Mouse (Mus musculus) kidney, embryonic 14.5 days (tissue): ENCODE measurements around the gene Anapc13. TPM values are rescaled to one million over a fixed set of nuclear protein-coding genes. Genes with fewer than 3 reads are reported as not detected.

Experiments used
- ATAC-seq: fragments of 200-750 bp; cut with Nextera tagmentation; 2 replicates; pipeline ENCODE4 v1.8.0; 2017; ENCODE audit warnings: moderate number of reproducible peaks, mild to moderate bottlenecking, moderate TSS enrichment, moderate library complexity; ENCODE audit not compliant: low FRiP score, low TSS enrichment
- H3K27ac ChIP-seq: fragments of 300-500 bp; sonication (generic); 2 replicates; pipeline ENCODE4 v1.5.1; 2014; ENCODE audit warnings: low read depth, mild to moderate bottlenecking, low read length, moderate library complexity, mixed read lengths
- H3K27me3 ChIP-seq: fragments of 300-500 bp; sonication (generic); 2 replicates; pipeline ENCODE4 v1.6.1; 2014; ENCODE audit warnings: mild to moderate bottlenecking, low read length; ENCODE audit not compliant: control insufficient read depth, insufficient read depth
- H3K36me3 ChIP-seq: fragments of 300-500 bp; sonication (generic); 2 replicates; pipeline ENCODE4 v1.6.1; 2014; ENCODE audit warnings: low read length, mixed read lengths; ENCODE audit not compliant: control insufficient read depth, insufficient read depth
- H3K4me1 ChIP-seq: fragments of 300-500 bp; sonication (generic); 2 replicates; pipeline ENCODE4 v1.6.1; 2014; ENCODE audit warnings: low read length, mixed read lengths; ENCODE audit not compliant: control insufficient read depth, insufficient read depth
- H3K4me2 ChIP-seq: fragments of 300-500 bp; sonication (generic); replicated peaks from 2 replicates; pipeline ENCODE4 v1.6.1; 2014; ENCODE audit warnings: low read depth, mild to moderate bottlenecking, low read length
- H3K4me3 ChIP-seq: fragments of 300-500 bp; sonication (generic); 2 replicates; pipeline ENCODE4 v1.5.1; 2014; ENCODE audit warnings: mild to moderate bottlenecking, low read length
- H3K9ac ChIP-seq: fragments of 300-500 bp; sonication (generic); 2 replicates; pipeline ENCODE4 v1.6.1; 2014; ENCODE audit warnings: low read depth, mild to moderate bottlenecking, low read length, moderate library complexity
- H3K9me3 ChIP-seq: fragments of 300-500 bp; sonication (generic); 2 replicates; pipeline ENCODE4 v1.6.1; 2016; ENCODE audit warnings: low read length; ENCODE audit not compliant: control insufficient read depth
- WGBS: fragments of 180-500 bp; shearing (Covaris S2); extraction: QIAGEN DNeasy Blood & Tissue Kit; methylation state at CpG from one replicate; pipeline ENCODE4 v1.1.7; 2014; 5-methylcytosine and 5-hydroxymethylcytosine counted together
- polyA plus RNA-seq: library from polyadenylated mRNA; unstranded; fragments of >200 nt; fragmentation: Nextera tagmentation; extraction: Ambion mirVana; gene quantifications from 2 replicates; pipeline ENCODE4 v1.2.1, GENCODE M21; 2014

Anapc13 gene
- polyA plus RNA-seq = 197 and 249 TPM in 2 replicates

DNA sequence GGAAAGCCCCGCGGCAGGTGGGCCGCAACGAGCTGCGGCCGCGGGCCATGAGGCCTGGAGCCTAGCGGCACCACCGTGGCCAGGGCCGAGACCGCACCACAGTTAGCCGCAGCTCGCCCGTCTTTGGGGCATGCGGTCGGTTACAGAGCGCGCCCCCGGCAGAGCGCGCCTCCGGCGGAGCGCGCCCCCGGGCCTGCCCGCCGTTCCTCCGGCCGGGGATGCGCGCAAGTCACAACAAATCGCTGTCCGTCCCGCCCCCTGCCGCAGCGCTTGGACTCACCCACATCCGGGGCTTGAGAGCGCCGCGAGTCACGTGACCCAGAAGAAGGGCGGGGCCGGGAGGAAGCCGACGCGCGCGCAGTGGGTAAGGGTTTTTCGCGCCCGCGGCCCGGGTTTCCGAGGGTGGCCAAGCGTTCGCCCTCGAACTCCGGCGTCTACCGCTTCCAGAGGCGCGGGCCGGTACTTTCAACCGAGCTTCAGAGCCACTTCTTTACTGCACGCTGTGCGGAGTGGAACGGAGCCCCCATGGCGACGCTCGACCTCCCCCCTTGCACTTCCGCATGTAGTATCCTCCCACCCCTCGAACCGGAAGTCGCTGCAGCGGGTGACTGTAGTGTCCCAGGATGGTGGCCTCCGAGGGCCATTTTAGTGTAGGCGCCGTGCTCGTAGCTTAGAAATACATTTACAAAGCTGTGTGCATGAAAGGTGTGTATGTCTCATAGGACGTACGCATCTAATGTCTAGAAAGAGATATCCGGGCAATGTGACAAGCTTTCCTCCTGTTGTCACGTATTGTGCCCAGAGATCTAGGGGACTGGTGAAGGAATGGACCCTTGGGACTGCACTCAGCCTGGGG is at the start of gene Anapc13, which contains the start of gene Cep63:
Anapc13 (plus strand) TSS at position 314 of the 856 bp plus-strand sequence.
Cep63 (minus strand) TSS at position 552 of the 856 bp plus-strand sequence.
- Histone ChIP-seq H3K36me3 (no peaks in the 10 kb centered on the region), H3K4me2 (peak within 1 kb of the TSS; percentile 61), H3K9ac (peak within 1 kb of the TSS; percentile 99), H3K9me3 (no peaks in the 10 kb centered on the region), H3K27me3 (no peaks in the 10 kb centered on the region), H3K4me1 (peaks cover 12% of the 10 kb centered on the region), H3K27ac (peak within 1 kb of the TSS; percentile 97), H3K4me3 (peak within 1 kb of the TSS; percentile 79)
- peak; percentile 95 for ATAC-seq
- under 1% methylated on average over 76 of the region's 84 CpGs for WGBS

DNA sequence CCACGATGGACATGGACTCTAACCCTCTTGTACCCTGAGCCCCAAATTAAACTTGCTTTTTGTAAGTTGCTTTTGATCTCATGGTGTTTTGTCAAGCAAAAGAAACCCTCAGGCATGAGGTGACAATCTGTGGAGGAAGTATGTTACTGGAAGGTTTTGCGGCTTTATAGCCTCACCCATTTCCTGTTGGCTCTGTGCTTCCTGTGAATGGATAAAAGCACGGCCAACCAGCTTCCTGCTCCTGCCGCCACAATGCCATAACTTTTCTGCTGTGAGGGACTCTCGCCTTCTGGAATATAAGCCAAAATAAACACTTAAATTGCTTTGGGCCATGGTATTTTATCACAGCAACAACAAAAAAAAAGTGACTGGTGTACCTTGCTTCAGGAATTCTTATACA is 48.6 kb upstream of the Anapc13 start:
- WGBS = 38% methylated on average over 5 of the region's 5 CpGs
- H3K27ac ChIP-seq = no peak overlapping the region

DNA sequence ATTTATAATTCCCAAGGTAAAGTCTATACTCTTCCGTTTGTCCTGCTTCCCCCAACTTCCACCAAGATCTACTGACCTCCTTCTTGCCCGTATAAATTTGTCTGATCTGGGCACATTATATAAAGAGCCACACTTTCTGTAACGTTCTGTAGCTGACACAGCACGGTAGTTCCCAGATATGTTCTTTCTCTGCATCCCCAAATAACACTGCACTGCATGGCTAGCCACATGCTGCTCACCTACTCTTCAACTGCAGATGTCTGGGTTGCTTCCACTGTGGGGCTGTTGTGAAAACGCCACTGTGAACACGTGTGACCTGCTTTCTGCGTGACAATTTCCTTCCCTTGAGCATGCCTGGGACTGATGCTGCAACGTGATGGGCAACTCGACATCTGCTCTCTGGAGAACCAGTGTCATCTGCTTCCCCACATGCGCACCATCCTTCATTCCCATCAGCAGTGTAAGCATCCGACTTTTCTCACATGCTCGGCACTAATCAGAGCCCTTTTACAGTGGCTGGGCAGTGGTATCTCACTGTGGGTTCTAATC is 44.1 kb upstream of the Anapc13 start:
- Histone ChIP-seq H3K27ac (no peak overlapping the region), H3K27me3 (no peaks in the 10 kb centered on the region), H3K4me1 (no peaks in the 10 kb centered on the region), H3K9ac (no peak overlapping the region), H3K9me3 (no peaks in the 10 kb centered on the region), H3K4me2 (no peak overlapping the region), H3K36me3 (peaks cover 17% of the 10 kb centered on the region; the same call in 1 of the 2 replicates), H3K4me3 (no peak overlapping the region)
- WGBS = 87% methylated on average over 12 of the region's 12 CpGs
- no peak for ATAC-seq

More for the DNA sequence above, 48.6 kb upstream of the Anapc13 start:
- Histone ChIP-seq H3K36me3 (no peaks in the 10 kb centered on the region), H3K4me3 (no peak overlapping the region), H3K4me2 (no peak overlapping the region), H3K27me3 (no peaks in the 10 kb centered on the region), H3K9ac (no peak overlapping the region), H3K4me1 (no peaks in the 10 kb centered on the region), H3K9me3 (no peaks in the 10 kb centered on the region)
- ATAC-seq = no peak

DNA sequence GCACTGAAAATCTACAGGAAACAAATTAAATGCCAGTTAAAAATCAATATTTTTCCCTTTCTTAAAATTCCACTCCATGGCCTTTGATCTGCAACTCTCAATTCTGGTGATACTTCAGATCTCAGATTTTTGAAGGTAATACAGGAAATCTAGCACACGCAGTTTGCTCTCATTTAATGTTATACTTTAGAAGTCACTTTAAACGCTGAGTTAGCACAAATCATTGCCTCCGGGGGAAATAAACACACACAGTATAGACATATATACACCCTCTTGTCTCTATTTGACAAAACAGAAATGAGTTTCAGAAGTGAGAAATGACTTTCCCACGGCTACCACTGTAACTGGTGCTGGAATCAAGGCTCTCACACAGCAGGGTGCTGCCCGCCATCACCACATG is 38.7 kb upstream of the Anapc13 start:
- 83% methylated on average over 5 of the region's 5 CpGs for WGBS
- no peak for ATAC-seq
- H3K27me3 ChIP-seq = no peaks in the 10 kb centered on the region

DNA sequence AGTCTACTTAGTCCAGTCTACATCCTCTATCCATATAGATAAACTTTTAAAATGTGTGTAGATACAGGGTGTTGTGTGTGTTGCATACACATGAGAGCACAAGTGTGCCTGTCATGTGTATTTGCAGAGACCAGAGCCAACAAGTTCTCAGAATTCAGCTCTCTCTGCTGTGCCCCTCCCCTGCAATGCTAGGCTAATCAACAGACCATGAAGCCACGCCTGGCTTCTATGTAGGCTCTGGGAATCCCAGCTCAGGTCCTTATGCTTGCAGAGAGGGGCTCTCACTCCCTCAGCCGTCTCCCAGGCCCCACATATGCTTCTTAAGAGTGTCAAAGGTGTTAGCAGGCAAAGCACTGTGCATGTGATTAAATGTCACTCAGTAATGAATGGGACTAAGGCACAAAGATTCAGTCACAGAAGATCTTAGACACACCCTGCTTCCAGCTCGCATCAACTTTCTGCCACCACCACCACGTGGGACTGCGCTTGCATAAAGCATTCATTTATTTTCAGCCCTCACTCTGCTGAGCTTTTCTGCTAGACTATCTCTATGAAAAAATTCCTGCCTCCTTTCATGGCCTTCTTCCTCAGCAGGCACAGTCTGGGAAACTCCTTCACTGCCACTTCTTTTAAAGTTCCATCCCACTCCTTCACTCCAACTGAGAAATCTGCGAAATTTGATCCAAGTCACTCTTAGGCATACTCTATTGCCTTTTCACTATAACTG is 31.3 kb upstream of the Anapc13 start:
- Histone ChIP-seq H3K4me3 (no peak overlapping the region), H3K9ac (no peak overlapping the region), H3K9me3 (no peaks in the 10 kb centered on the region), H3K36me3 (peaks cover 24% of the 10 kb centered on the region), H3K27ac (no peak overlapping the region), H3K4me2 (no peak overlapping the region), H3K27me3 (no peaks in the 10 kb centered on the region), H3K4me1 (peaks cover 13% of the 10 kb centered on the region; the same call in 1 of the 2 replicates)
- ATAC-seq = peak; percentile 81; the same call in 1 of the 2 replicates
- WGBS = 49% methylated on average over 6 of the region's 6 CpGs

More for the DNA sequence above, 38.7 kb upstream of the Anapc13 start:
- H3K4me2 ChIP-seq = no peak overlapping the region
- H3K9ac ChIP-seq = no peak overlapping the region
- H3K9me3 ChIP-seq = no peaks in the 10 kb centered on the region
- no peak overlapping the region for H3K4me3 ChIP-seq
- H3K27ac ChIP-seq = no peak overlapping the region
- H3K36me3 ChIP-seq = peaks cover 24% of the 10 kb centered on the region; the same call in 1 of the 2 replicates
- no peaks in the 10 kb centered on the region for H3K4me1 ChIP-seq

DNA sequence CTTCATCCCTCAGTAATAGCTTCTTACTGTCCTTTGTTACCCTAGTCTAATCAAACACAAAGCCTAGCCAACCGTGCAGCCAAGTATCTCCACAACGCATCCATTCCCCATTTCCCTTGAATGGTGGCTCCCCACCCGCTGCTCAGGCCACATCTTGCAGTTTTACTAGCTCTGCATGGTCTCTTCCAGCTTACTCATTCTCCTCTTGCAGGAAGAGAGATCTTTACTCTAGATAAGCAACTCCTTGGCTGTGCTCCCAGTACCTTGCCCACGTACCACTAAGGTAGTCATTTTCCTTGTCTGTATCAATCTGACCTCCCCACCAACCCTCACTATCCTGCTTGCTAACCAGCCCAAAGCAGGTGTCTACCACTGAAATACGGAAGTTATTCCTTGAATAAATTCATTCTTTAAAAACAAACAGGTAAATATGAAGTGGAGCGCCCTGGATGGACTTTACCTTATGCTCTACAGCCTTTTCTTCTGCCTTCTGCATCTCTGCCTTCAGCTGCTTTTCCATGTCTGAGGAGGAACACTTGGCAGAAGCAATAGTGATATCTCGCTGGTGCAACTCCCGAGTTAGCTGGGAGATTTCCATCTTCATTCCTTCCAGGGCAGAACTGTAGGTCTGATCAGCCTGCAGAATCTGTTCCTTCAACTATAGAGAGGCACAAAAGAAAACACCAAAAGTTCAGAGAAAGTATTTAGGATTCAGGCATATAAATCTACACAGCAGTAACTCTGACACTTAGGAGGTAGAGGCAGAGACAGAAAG is 30.2 kb upstream of the Anapc13 start:
- no peak overlapping the region for H3K4me3 ChIP-seq
- peak overlapping the region; percentile 30; the same call in 1 of the 2 replicates for H3K27ac ChIP-seq
- ATAC-seq = no peak
- H3K9ac ChIP-seq = no peak overlapping the region
- H3K9me3 ChIP-seq = no peaks in the 10 kb centered on the region
- peaks cover 24% of the 10 kb centered on the region for H3K36me3 ChIP-seq
- peaks cover 13% of the 10 kb centered on the region; the same call in 1 of the 2 replicates for H3K4me1 ChIP-seq
- no peak overlapping the region for H3K4me2 ChIP-seq
- 74% methylated on average over 8 of the region's 8 CpGs for WGBS
- H3K27me3 ChIP-seq = no peaks in the 10 kb centered on the region

DNA sequence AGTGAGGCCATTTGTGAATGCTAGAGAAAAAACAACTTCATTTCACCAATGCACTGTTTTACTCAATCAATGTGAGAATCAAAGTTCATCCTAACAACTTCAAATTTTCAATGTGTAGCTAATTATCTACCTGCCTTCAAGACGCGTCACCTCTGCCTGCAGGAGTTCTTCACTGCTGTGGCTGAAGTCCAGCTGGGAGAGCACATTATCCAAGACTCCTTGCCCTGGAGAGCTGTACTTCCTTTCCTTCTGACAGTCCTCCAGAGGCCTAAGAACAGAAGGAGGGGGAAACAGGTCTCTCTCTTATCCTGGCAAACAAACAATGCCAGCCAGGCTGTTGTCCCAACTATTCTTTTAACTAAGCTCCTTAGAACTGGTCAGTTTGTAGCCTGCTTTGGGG is 24.9 kb upstream of the Anapc13 start:
- H3K36me3 ChIP-seq = peaks cover 16% of the 10 kb centered on the region; the same call in 1 of the 2 replicates
- no peak overlapping the region for H3K4me2 ChIP-seq
- no peaks in the 10 kb centered on the region for H3K4me1 ChIP-seq
- no peak overlapping the region for H3K4me3 ChIP-seq
- H3K27ac ChIP-seq = no peak overlapping the region
- ATAC-seq = no peak
- WGBS = 94% methylated on average over 2 of the region's 2 CpGs
- no peak overlapping the region for H3K9ac ChIP-seq
- no peaks in the 10 kb centered on the region for H3K27me3 ChIP-seq
- no peaks in the 10 kb centered on the region for H3K9me3 ChIP-seq

DNA sequence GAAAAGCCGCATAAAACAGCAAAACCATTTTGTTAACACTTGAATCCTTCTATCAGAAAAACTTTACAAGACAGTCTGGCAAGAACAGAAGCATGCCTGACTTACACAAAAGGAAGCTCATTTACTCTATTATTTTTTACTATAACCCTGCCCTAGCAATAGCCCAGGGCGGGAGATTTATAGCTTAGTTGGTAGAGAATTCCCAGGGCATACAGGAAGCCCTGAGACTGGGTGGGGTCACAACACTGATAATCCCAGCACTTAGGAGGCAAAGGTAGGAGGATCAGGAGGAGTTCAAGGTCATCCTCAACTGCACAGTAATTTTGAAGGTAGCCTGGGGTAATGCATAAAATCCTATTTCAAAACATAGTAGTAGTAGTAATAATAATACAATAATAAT is 24.4 kb upstream of the Anapc13 start:
- H3K4me2 ChIP-seq = no peak overlapping the region

More for the DNA sequence above, 24.4 kb upstream of the Anapc13 start:
- H3K27me3 ChIP-seq = no peaks in the 10 kb centered on the region
- no peak overlapping the region for H3K4me3 ChIP-seq
- no peak overlapping the region for H3K27ac ChIP-seq
- no peaks in the 10 kb centered on the region for H3K9me3 ChIP-seq
- H3K4me1 ChIP-seq = no peaks in the 10 kb centered on the region
- ATAC-seq = no peak
- WGBS = 90% methylated on average over 2 of the region's 2 CpGs
- H3K9ac ChIP-seq = no peak overlapping the region
- H3K36me3 ChIP-seq = peaks cover 14% of the 10 kb centered on the region; the same call in 1 of the 2 replicates
